Mouse (Mus musculus): ENCODE results near the gene Blvrb.

The Blvrb gene

GRCm38 (mm10) chr7:27514961-27515360 lies 67.2 kb downstream of the Blvrb start:
- DNase-seq (ENCODE audit: low spot score in 2 of 2) = no peak

All from natural killer cell, adult 2 months (primary cell).